Mouse (Mus musculus) splenic B cell, adult 2 months (primary cell): ENCODE data around the gene Ccdc51.

Experiments
- DNase-seq: peaks from one replicate; pipeline ENCODE4 v3.0.0-alpha.2; 2011; ENCODE audit warnings: low read depth, low spot score
- H3K27me3 ChIP-seq: 2 replicates; pipeline ENCODE4 v1.6.1; 2012; ENCODE audit warnings: mild to moderate bottlenecking, low read length, moderate library complexity, mixed read lengths; ENCODE audit not compliant: control insufficient read depth, poor library complexity, insufficient read depth, severe bottlenecking
- H3K36me3 ChIP-seq: 2 replicates; pipeline ENCODE4 v1.6.1; 2012; ENCODE audit warnings: mild to moderate bottlenecking, low read length, moderate library complexity, mixed read lengths; ENCODE audit not compliant: control insufficient read depth, poor library complexity, insufficient read depth, severe bottlenecking

The Ccdc51 gene

DNA sequence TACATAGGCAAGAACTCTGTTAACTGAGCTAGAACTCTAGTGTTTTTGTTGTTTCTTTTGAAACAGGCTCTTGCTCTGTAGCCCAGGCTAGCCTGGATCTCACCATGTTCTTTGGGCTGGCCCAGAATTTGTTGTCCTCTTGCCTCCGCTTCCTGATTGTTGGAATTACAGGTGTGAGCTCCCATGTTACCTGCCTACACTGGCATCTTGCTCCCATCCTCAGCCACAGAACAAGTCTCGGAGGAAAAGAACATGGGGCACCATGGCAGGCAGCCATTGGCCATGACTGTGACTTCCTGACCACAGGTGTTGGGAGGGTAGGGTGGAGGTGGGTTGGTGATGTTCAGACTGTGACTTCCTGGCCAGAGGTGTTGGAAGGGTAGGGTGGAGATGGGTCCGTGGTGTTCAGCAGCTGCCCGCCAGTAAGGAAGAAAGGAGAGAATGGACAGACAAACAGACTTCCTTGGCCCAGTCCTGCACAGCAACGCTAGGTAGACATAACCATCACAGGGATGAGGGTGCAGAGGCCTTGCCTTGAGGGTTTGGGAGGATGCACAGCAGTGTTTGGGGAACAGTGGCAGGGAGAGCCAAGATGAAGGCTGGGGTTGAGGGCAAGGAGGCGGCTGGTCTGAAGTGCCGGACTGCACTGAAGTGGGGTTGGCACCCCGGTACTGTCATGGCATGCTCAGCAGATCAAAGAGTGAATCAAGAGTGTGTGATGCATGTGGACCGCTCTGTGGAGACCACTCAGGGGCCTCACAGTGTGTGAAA is 29.6 kb upstream of the Ccdc51 start:
- Histone ChIP-seq H3K36me3 (peaks cover 11% of the 10 kb centered on the region), H3K27me3 (no peaks in the 10 kb centered on the region)
- DNase-seq = peak; percentile 58

GRCm38 (mm10) chr9:109053366-109053765 is 28.9 kb upstream of the Ccdc51 start:
- Histone ChIP-seq H3K36me3 (peaks cover 13% of the 10 kb centered on the region), H3K27me3 (no peaks in the 10 kb centered on the region)
- no peak for DNase-seq

DNA sequence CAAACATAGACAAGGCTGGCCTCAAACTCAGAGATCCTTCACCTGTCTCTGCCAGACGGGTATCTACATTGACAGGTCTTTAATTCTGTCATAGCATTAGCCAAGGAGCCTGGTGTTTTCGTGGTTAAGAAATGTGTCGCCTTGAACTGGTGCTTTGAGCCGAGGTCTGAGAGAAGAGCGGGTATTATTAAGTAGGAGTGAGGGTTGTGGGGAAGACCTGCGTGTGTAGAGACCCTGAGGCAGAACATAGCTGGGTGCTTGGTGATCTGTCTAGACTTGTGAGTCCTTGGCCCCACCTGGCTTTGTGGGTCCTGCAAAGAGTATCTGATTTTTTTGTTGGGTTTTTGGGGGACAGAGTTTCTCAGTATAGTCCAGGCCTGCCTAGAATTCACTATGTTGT is 28.4 kb upstream of the Ccdc51 start:
- H3K36me3 ChIP-seq = peaks cover 13% of the 10 kb centered on the region
- peak; percentile 16 for DNase-seq
- no peaks in the 10 kb centered on the region for H3K27me3 ChIP-seq

DNA sequence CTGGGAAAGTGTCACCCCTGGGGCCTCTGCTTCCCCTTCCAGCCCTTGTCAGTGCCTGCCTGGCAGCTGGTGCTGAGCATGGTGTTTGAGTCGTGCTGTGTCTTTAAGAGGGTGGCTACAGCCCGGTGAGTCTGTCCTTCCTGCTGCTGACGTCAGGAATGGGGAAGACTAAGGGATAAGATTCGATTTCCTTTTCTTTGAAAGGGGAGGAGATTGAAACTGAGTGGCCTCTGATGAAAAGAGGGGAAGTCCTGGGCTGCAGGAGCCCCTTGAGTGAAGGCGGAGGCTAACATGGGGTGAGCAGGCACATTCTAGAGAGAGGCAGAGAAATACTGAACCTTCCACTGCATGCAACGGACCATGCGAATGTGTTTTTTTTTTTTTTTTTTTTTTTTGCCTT is 27.6 kb upstream of the Ccdc51 start:
- DNase-seq = peak; percentile 87
- Histone ChIP-seq H3K27me3 (no peaks in the 10 kb centered on the region), H3K36me3 (peaks cover 13% of the 10 kb centered on the region)

DNA sequence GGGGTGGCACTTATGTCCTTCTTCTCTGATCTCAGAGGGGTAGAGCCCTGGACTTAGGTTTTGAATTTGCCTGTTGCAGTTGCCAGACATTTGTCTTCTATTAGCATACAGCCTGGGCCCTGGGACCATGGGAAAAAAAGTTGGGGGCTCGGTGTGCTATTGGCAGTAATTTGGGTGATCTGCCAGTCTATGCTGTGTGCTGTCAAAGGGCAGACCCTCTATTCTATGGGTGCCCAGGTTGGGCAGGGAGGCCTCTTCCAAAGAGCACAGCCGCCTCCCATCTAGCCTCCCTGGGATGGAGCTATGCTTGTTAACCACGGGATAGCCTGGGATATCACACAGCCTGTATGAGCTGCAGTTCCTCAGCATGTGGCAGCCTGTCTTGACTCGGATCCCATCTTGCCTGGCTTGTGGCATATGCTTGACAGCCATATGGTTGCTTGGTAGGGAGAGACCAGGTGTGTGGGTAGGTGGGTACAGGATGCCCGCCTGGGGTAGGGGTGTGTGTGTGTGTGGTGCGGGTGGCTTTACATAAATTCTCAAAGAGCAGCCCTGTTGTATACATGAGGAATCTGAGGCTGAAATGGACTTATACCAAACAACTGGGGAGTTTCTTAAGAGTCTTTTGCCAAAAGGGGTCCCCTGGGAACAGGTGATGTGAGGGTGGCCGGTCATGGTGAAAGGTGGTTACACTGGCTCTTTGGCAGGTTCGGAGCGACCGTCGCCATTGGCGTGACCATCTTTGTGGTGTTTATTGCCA is 26.8 kb upstream of the Ccdc51 start:
- peak; percentile 31 for DNase-seq
- Histone ChIP-seq H3K27me3 (no peaks in the 10 kb centered on the region), H3K36me3 (peaks cover 13% of the 10 kb centered on the region)

- H3K27me3 ChIP-seq = no peaks in the 10 kb centered on the region
- H3K36me3 ChIP-seq = peaks cover 13% of the 10 kb centered on the region
- no peak for DNase-seq
These were observed 26.1 kb upstream of the Ccdc51 start for GRCm38 (mm10) chr9:109056081-109056690.

DNA sequence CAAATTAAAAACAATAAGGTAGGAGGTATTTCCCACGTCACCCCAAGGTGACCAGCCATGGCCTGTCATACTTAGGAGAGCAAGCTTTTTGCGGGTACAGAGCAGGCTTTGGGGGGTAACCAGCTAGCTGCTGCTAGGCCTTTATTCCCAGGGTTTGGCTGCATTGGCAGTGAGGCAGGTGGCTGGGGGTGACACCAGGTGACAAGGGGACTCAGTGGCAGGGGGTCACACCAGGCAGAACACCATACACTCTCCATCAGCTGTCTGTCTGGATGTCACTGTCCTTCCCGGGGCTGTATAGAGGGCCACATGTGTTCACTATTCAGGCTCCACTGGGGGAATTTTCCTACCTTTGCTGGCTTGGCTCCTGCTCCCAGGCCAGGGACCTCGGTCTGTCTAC is 25.4 kb upstream of the Ccdc51 start:
- Histone ChIP-seq H3K27me3 (no peaks in the 10 kb centered on the region), H3K36me3 (peaks cover 13% of the 10 kb centered on the region)
- no peak for DNase-seq

GRCm38 (mm10) chr9:109057543-109057942 is 24.8 kb upstream of the Ccdc51 start:
- peak; percentile 72 for DNase-seq
- H3K36me3 ChIP-seq = peaks cover 13% of the 10 kb centered on the region
- H3K27me3 ChIP-seq = no peaks in the 10 kb centered on the region

DNA sequence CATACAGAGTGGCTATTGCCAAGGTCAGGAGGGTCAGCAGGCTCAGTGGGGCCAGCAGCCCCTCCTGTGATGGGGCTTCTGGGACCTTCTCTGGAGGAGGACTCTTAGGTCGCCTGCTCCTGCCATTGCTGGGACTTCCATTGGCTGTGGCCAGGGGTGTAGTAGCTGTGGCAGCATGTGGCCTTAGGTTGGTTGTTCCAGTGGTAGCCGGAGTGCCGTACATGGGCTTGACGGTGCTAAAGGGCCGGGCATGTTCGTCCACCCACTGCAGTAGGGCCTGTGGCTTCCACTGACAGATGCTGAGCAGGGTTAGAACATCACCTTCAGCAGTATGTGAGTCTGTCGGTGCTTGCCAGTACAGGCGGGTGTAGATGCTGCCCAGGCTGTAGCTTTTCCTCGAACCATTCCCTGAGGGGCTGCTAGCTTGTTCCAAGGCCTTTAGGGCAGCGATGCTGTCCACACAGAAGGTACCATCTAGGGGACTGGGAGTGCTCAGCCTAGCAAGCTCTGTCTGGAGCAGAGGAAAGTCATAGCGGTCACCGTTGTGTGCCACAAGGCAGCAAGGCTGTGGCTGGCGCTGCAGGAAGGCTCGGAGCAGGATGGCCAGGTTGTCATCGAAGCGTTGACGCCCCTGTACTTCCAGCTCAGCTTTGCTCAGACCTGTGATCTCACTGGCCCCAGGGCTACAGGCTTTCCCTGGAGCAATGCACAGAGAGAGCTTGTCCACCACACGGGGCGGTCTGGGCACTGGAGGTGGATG is 24.1 kb upstream of the Ccdc51 start:
- DNase-seq = peak; percentile 34
- H3K36me3 ChIP-seq = peaks cover 13% of the 10 kb centered on the region
- H3K27me3 ChIP-seq = no peaks in the 10 kb centered on the region

GRCm38 (mm10) chr9:109059136-109059903 is 23.0 kb upstream of the Ccdc51 start, which contains the start of gene Trex1:
Gene Trex1, minus strand, starts transcription at chr9:109059734.
- Histone ChIP-seq H3K36me3 (peaks cover 13% of the 10 kb centered on the region), H3K27me3 (no peaks in the 10 kb centered on the region)
- DNase-seq = peak; percentile 94

- no peaks in the 10 kb centered on the region for H3K27me3 ChIP-seq
- H3K36me3 ChIP-seq = peaks cover 13% of the 10 kb centered on the region
- DNase-seq = peak; percentile 36
These were observed 22.0 kb upstream of the Ccdc51 start for GRCm38 (mm10) chr9:109060184-109060897.

GRCm38 (mm10) chr9:109060898-109061295 is 21.4 kb upstream of the Ccdc51 start:
- DNase-seq = no peak
- H3K36me3 ChIP-seq = peaks cover 13% of the 10 kb centered on the region
- no peaks in the 10 kb centered on the region for H3K27me3 ChIP-seq

GRCm38 (mm10) chr9:109068095-109068735 is 14.1 kb upstream of the Ccdc51 start:
- peak; percentile 22 for DNase-seq
- Histone ChIP-seq H3K36me3 (peaks cover 2% of the 10 kb centered on the region; the same call in 1 of the 2 replicates), H3K27me3 (no peaks in the 10 kb centered on the region)
